Mouse (Mus musculus) small intestine, adult 2 months (tissue): Measurements from ENCODE around the gene Ctf2. TPM values are rescaled to one million over a fixed set of nuclear protein-coding genes. Genes with fewer than 3 reads are reported as not detected.

Experiments
- H3K27ac ChIP-seq: fragments of 200-500 bp; 2 replicates; pipeline ENCODE4 v1.5.1; 2012; ENCODE audit warnings: low read depth, low read length, control low read depth, inconsistent platforms; ENCODE audit not compliant: insufficient read depth
- H3K27me3 ChIP-seq: fragments of 200-500 bp; 2 replicates; pipeline ENCODE4 v1.6.1; 2012; ENCODE audit warnings: mild to moderate bottlenecking, moderate library complexity, low read length, inconsistent platforms; ENCODE audit not compliant: control insufficient read depth, insufficient read depth
- H3K36me3 ChIP-seq: fragments of 200-500 bp; 2 replicates; pipeline ENCODE4 v1.6.1; 2012; ENCODE audit warnings: mild to moderate bottlenecking, low read length, control low read depth, inconsistent platforms; ENCODE audit not compliant: control insufficient read depth, insufficient read depth
- H3K4me1 ChIP-seq: fragments of 200-500 bp; 2 replicates; pipeline ENCODE4 v1.6.1; 2012; ENCODE audit warnings: low read length, inconsistent platforms, mixed read lengths; ENCODE audit not compliant: control insufficient read depth, insufficient read depth, insufficient read length
- H3K4me3 ChIP-seq: fragments of 200-500 bp; 2 replicates; pipeline ENCODE4 v1.5.1; 2012; ENCODE audit warnings: low read depth, mild to moderate bottlenecking, control low read depth, inconsistent platforms, low read length, moderate library complexity
- CTCF ChIP-seq: fragments of 200-500 bp; IDR thresholded peaks from 2 replicates; pipeline ENCODE4 v1.5.1; 2012; ENCODE audit warnings: low read depth, mild to moderate bottlenecking, control low read depth, inconsistent platforms, low read length, moderate library complexity, mixed read lengths; ENCODE audit not compliant: insufficient replicate concordance, insufficient read length; ENCODE audit errors: extremely low read depth
- POLR2A ChIP-seq: fragments of 200-500 bp; IDR thresholded peaks from 2 replicates; pipeline ENCODE4 v1.6.1; 2012; ENCODE audit warnings: low read depth, mild to moderate bottlenecking, control low read depth, inconsistent platforms, low read length, moderate library complexity
- WGBS: fragments of 180-500 bp; shearing (Covaris S2); methylation state at CpG from one replicate; pipeline ENCODE4 v1.1.7; 2018; 5-methylcytosine and 5-hydroxymethylcytosine counted together
- polyA plus RNA-seq: library from polyadenylated mRNA; depleted of rRNA; stranded (reverse); fragments of >200 nt; gene quantifications from 2 replicates; pipeline ENCODE4 v1.2.3, GENCODE M21; 2012

The Ctf2 gene
- polyA plus RNA-seq, 1 experiment, result not detected

DNA sequence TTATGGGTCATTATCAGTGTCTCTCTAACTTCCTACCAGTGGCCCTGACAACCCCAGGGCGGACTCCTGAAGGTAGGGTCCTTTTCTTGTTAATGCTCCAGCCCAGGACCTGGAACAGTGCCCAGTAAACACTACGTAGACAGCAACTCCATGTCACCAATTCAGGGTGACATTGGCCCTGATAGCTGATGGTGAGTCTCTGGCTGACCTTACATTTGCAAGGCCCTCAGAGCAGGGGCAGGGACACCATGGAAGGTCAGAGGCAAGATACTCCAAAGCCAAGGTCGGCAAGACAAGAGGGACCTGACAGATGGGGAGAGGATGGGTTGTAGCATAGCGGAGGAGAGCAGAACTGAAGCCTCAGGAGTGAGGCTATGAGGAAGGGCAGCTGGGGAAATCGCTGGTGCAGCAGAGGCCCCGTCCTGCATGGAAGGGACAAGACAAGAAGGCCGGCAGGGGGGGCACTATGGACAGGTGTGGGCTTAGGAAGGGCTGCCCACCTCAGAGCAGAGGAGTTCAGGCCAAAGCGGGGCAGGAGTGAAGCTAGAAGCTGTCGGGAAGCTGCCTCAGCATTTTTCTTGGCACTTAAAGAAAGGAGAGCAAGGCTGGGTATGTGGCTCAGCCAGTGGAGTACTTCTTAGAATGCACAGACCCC lies 42.2 kb downstream of the Ctf2 start:
- no peak overlapping the region for H3K4me3 ChIP-seq
- peaks cover 12% of the 10 kb centered on the region for H3K4me1 ChIP-seq
- no peak for TF ChIP-seq POLR2A
- no peak for TF ChIP-seq CTCF
- no peaks in the 10 kb centered on the region for H3K27me3 ChIP-seq
- no peak overlapping the region for H3K27ac ChIP-seq
- WGBS, result 86% methylated on average over 9 of the region's 9 CpGs
- no peaks in the 10 kb centered on the region for H3K36me3 ChIP-seq

DNA sequence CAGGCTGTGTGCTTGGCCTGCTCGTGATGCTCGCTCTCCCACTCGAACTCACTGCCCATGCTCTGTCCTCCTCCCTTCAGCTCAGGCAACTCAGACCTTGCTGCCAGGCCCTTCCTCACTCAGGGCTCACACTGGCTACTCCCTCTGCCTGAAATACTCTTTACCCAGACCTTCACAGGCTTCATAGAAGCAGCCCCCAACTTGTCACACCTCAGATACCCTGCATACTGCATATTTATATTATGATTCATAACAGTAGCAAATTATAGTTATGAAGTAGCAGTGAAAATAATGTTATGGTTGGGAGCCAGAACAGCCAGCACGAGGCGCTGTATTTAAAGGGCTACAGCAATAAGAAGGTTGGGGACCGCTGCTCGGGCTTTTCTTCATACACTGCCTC lies 43.0 kb downstream of the Ctf2 start:
- no peaks in the 10 kb centered on the region for H3K36me3 ChIP-seq
- TF ChIP-seq POLR2A (no peak), CTCF (no peak)
- WGBS, result 90% methylated on average over 7 of the region's 7 CpGs
- no peak overlapping the region for H3K27ac ChIP-seq
- H3K4me3 ChIP-seq, result no peak overlapping the region
- peaks cover 12% of the 10 kb centered on the region for H3K4me1 ChIP-seq
- no peaks in the 10 kb centered on the region for H3K27me3 ChIP-seq

DNA sequence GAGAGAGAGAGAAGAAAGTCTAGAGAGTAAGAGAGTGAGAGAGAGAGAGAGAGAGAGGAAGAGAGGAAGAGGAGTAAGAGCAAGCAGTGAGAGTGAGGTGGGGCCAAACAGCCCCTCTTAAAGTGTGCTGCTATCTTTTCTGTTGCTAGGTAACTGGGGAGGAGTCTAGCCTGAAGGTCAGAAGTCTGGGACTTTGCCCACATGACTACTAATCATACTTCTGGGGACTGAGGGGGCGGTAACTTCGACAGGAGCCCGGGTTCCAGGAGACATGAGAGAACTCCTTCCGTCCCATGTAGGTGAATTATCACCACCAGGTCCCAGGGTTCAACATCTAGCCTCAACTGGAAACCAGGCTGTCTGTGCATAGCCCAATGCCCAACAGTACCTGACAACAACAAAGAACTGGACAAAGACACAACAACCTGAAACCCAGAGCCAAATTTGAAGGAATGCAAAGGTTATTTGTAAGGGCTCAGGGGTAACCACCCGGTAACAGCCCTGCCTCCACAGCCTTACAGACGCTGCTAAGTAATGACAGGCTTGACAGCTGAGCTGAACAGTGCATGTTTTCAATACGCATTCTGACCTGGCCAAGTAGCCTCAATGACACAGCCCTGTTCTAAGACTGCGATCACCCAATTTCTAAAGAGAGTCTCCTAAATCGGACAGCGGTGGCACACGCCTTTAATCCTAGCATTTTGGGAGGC lies 45.1 kb downstream of the Ctf2 start:
- WGBS, result 62% methylated on average over 11 of the region's 11 CpGs
- no peak for TF ChIP-seq POLR2A
- no peak for TF ChIP-seq CTCF
- Histone ChIP-seq H3K36me3 (no peaks in the 10 kb centered on the region), H3K4me1 (peaks cover 14% of the 10 kb centered on the region), H3K4me3 (no peak overlapping the region), H3K27ac (no peak overlapping the region), H3K27me3 (no peaks in the 10 kb centered on the region)

DNA sequence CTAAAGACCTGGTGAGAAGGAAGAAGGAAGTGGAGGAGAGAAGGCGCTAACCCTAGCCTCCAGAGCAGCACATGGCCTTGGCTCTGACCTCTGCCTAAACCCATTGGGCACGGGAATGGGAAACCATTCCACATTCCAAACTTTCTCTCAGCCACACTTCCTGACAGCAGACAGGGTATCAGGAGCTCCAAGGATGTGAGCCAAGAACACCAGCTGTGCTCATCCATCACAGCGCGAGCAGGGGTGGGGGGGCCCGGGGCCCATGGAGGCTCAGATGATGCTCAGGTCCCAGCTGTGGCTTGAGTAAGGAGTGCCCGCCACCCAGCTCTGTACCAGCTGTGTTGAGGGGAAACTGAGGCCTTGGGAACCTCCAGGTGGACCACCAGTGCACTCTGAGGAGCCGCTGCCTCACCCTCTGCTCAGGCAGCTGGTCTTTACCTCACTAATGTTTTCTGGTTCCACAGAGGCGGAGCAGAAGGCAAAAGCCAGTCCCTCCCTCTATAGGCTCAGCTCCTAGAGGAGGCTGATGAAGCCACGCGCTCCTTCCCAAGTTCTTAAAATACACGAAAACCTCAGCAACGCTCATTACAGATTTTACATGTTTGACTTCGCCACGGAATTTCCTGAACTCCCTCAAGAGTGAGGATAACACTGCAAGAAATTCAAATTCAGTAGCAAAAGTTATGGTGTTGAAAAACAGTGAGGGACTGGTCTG lies 46.5 kb downstream of the Ctf2 start:
- no peaks in the 10 kb centered on the region for H3K36me3 ChIP-seq
- H3K27me3 ChIP-seq, result no peaks in the 10 kb centered on the region
- 79% methylated on average over 14 of the region's 14 CpGs for WGBS
- H3K4me3 ChIP-seq, result no peak overlapping the region
- peaks cover 14% of the 10 kb centered on the region for H3K4me1 ChIP-seq
- no peak overlapping the region for H3K27ac ChIP-seq
- no peak for TF ChIP-seq POLR2A
- no peak for TF ChIP-seq CTCF

DNA sequence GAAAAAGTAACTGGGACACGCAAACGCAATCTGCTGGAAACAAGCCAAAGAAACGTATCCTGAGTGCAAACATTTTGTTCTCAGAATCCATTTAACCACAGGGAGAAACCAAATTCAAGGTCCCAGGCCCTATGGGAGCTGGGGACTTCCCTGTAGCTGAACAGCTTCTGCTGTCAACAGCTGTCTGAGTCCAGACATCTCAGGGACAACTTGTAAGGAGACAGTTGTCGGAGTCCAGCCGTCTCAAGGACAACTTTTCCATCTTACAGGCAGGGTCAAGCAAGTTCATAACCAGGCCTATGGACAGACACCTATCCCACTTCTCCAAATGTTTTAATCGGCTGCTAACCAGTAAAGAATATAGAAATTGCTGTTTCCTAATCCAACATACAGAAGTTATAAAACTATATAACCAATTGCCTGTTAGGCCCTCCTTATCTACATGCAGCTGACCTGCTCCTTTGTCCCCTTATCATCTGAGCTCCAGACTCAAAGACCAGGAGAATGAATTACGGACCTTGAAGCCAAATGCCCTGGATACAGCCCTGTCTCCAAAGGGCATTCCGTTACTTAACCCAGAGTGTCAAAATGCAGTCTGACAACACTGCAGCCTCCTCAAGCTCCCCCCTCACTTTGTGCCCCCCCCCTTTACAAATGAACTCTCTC lies 49.9 kb downstream of the Ctf2 start:
- TF ChIP-seq CTCF, result no peak
- no peak for TF ChIP-seq POLR2A
- Histone ChIP-seq H3K27ac (no peak overlapping the region), H3K36me3 (no peaks in the 10 kb centered on the region), H3K4me3 (no peak overlapping the region), H3K27me3 (no peaks in the 10 kb centered on the region), H3K4me1 (peaks cover 12% of the 10 kb centered on the region)
- WGBS, result 20% methylated on average over 8 of the region's 8 CpGs

DNA sequence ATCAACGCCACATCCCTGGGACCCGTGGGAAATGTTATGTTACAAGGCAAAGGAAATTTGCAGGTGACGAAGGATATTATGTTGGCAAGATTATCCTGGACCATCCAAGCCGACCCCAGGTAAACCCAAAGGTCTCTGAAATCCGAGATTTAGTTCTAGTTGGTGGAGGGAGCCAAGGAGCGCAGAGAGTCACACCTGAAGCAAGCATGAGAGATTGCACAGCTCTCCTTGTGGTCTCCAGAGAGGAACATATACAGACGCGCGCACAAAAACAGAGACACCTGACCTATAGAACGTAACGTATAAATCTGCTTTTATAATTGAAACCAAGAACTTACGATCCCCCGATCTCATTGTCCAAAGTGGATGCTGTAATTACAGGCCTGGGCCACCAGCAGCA lies 51.4 kb downstream of the Ctf2 start:
- WGBS, result 91% methylated on average over 13 of the region's 13 CpGs
- Histone ChIP-seq H3K27me3 (no peaks in the 10 kb centered on the region), H3K36me3 (no peaks in the 10 kb centered on the region), H3K4me3 (no peak overlapping the region), H3K4me1 (peaks cover 6% of the 10 kb centered on the region), H3K27ac (no peak overlapping the region)
- no peak for TF ChIP-seq CTCF
- TF ChIP-seq POLR2A, result no peak

DNA sequence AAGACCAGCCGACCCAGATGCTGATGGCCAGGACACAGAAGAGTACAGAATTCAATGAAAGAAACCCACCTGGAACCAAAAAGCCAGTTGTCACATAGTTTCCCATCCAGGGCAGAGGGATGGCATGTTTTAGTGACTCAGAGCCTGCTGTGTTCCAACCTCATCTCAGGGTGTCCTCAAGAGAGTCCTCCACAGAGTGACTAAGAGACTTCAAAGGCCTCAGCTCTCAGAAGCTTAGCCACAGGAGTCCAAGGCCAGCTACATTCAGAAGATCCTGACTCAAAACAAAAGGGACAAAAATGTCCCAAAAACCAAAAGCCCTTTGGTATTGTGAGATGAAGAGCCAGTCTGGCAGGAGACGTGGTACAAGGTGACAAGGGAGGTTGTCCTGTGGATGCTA lies 53.2 kb downstream of the Ctf2 start:
- H3K36me3 ChIP-seq, result no peaks in the 10 kb centered on the region
- no peak for TF ChIP-seq CTCF
- TF ChIP-seq POLR2A, result no peak
- H3K4me3 ChIP-seq, result no peak overlapping the region
- WGBS, result 87% methylated on average over 2 of the region's 2 CpGs
- no peak overlapping the region for H3K27ac ChIP-seq
- no peaks in the 10 kb centered on the region for H3K27me3 ChIP-seq
- H3K4me1 ChIP-seq, result peaks cover 7% of the 10 kb centered on the region; the same call in 1 of the 2 replicates
